Mouse (Mus musculus): ENCODE results near the gene Aif1.

DNA sequence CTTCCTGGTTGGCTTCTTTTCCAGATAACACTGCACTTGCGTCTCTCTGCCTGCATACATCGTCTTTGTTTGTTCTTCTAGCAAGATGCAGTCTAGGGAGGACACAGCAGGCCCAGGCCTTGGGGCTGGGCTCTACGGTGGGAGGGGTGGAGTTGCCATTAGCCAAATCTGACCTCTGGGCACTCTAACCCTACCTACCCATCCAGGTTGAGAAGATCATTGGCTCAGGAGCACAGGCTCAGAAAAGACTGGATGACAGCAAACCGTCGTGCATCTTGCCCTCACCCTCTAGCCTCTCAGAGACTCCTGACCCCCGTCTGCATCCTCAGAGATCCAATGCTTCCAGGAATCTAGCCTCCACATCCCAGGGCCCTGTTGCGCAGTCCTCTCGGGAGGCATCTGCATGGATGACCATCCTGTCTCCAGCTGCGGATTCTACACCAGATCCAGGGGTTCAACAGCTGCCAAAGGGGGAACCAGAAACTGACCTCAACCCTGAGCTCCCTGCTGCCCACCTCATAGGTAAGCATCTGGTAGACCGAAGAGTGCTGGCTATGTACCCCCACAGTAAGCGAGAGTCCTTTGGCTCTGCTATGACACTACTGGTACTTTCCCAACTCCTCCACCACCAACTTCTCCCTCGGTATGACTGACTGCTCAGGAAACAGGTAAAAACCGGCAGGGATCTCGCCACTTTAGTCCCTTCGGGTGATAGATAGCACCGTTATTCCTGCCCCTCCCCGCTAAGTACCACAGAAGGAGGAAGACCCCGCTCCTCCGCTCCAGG is 19.2 kb upstream of the Aif1 start:
- TF ChIP-seq EP300 (IDR thresholded peaks at IDR 0.05; ENCODE audit: low read depth) (no peak), CTCF (IDR thresholded peaks at IDR 0.05; ENCODE audit: low read depth) (no peak)
